Mouse (Mus musculus): ENCODE data around the gene St3gal3.

- TF ChIP-seq POLR2A (IDR thresholded peaks at IDR 0.05; ENCODE audit: insufficient read depth, low read depth, low read length): no peak
- TF ChIP-seq EP300 (IDR thresholded peaks at IDR 0.05; ENCODE audit: insufficient read depth, low read depth, low read length): 0 out of 2 replicates have a peak, but pooled peaks have one; percentile 25
- TF ChIP-seq CTCF (IDR thresholded peaks at IDR 0.05): peak; percentile 63
These were observed 205.9 kb downstream of the St3gal3 start for GRCm38 (mm10) chr4:117928699-117929241.
